Mouse (Mus musculus) G1E (cell line): ENCODE measurements around the gene Dkkl1.

Experiments
- CTCF ChIP-seq: IDR thresholded peaks from 2 replicates; pipeline ENCODE4 v1.5.1; 2012; ENCODE audit warnings: low read depth, low read length, inconsistent platforms, mixed read lengths
- GATA1 ChIP-seq: IDR thresholded peaks from 2 replicates; pipeline ENCODE4 v1.6.1; 2012; ENCODE audit warnings: borderline replicate concordance, low read length, inconsistent platforms, mixed read lengths
- GATA2 ChIP-seq: IDR thresholded peaks from 2 replicates; pipeline ENCODE4 v1.6.1; 2012; ENCODE audit warnings: low read depth, low read length, inconsistent platforms, borderline replicate concordance
- POLR2AphosphoS5 ChIP-seq: IDR thresholded peaks from 2 replicates; pipeline ENCODE4 v1.6.1; 2012; ENCODE audit warnings: low read depth, low read length, inconsistent platforms; ENCODE audit not compliant: insufficient replicate concordance
- TAL1 ChIP-seq: conservative IDR thresholded peaks from 2 replicates; pipeline ENCODE4 v1.6.1; 2012; ENCODE audit warnings: low read depth, low read length, inconsistent platforms, mixed read lengths

DNA sequence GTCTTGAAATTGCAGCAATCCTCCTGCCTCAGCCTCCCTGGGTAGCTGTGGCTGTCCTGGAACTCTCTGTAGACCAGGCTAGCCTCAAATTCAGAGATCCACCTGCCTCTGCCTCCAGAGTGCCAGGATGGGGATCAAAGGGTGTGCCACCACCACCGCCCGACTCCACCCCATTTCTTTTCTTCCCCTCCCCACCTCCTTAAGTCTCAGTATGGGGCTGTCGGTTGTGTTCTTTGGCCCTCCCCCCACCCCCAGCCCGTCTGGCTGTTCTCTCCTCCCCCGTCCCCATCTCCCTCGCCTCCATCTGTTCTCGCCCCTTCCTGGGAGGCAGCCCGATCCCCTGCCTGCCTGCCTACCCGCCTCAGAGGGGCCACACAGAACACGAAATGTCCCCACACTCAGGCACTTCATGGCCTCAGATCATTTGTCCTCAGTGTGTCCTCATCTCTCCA, 45.0 kb downstream of the Dkkl1 start:
- TF ChIP-seq CTCF: no peak
- no peak for TF ChIP-seq TAL1
- TF ChIP-seq POLR2AphosphoS5: no peak
- no peak for TF ChIP-seq GATA1
- TF ChIP-seq GATA2: no peak
